In the genomic region with DNA sequence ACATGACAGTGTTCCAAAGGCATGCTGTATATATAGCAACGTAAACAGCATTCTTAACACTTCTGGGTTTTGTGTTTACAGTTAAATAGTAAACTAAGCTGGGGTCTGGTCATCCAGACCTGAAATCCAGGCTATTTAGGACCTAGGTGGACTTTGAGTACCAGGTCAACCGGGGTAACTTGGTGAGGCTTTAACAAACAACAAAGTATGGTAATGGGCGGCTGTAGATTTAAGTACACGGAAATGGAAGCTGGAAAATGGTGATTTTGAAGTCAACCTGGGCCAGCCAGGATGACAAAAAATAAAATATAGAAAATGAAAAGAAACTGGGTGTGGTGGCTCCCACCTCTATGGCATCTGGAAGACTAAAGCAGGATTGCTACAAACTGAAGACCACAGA, we compare ENCODE assay signal across 8 mouse cellular contexts. TPM values are rescaled to one million over a fixed set of nuclear protein-coding genes. Genes with fewer than 3 reads are reported as not detected.
DNase-seq lines count a peak whose midpoint lies in the region; ATAC-seq lines count a peak whose summit lies in the region.

No protein-coding gene starts in this region.

- H3K27me3 ChIP-seq in heart, embryonic 15.5 days = no peaks in the 10 kb centered on the region
- H3K27me3 ChIP-seq in embryonic facial prominence, embryonic 11.5 days (ENCODE audit: control insufficient read depth, insufficient read depth, low read length) = no peaks in the 10 kb centered on the region
- no peaks in the 10 kb centered on the region for H3K27me3 ChIP-seq in kidney, embryonic 14.5 days (ENCODE audit: control insufficient read depth, insufficient read depth, low read length)
- H3K27me3 ChIP-seq in midbrain, embryonic 16.5 days (ENCODE audit: control insufficient read depth, insufficient read depth, low read depth, low read length) = no peaks in the 10 kb centered on the region

- H3K4me1 ChIP-seq in heart, embryonic 15.5 days (replicated peaks) = peaks cover 19% of the 10 kb centered on the region
- H3K4me1 ChIP-seq in embryonic facial prominence, embryonic 11.5 days (ENCODE audit: control insufficient read depth, insufficient read depth, low read length) = no peaks in the 10 kb centered on the region
- peaks cover 13% of the 10 kb centered on the region for H3K4me1 ChIP-seq in kidney, embryonic 14.5 days (ENCODE audit: control insufficient read depth, insufficient read depth, low read length)
- peaks cover 12% of the 10 kb centered on the region for H3K4me1 ChIP-seq in midbrain, embryonic 16.5 days (ENCODE audit: control insufficient read depth, insufficient read depth, low read length)

- intact Hi-C loops in heart, postnatal 14 days (cut with DNase I) = no loop called here

- H3K4me3 ChIP-seq in heart, embryonic 15.5 days = peak overlapping the region; percentile 69
- peak overlapping the region; percentile 82; the same call in 1 of the 2 replicates for H3K4me3 ChIP-seq in embryonic facial prominence, embryonic 11.5 days (ENCODE audit: low read depth, low read length)
- peak overlapping the region; percentile 91 for H3K4me3 ChIP-seq in kidney, embryonic 14.5 days (ENCODE audit: low read length)
- peak overlapping the region; percentile 94 for H3K4me3 ChIP-seq in midbrain, embryonic 16.5 days (ENCODE audit: low read depth, low read length)

- peak overlapping the region; percentile 82 for H3K4me2 ChIP-seq in heart, embryonic 15.5 days
- H3K4me2 ChIP-seq in embryonic facial prominence, embryonic 11.5 days (ENCODE audit: low read depth, low read length) = peak overlapping the region; percentile 38
- peak overlapping the region; percentile 46 for H3K4me2 ChIP-seq in kidney, embryonic 14.5 days (replicated peaks; ENCODE audit: low read depth, low read length)
- H3K4me2 ChIP-seq in midbrain, embryonic 16.5 days (ENCODE audit: low read length) = peak overlapping the region; percentile 86

- DNase-seq in heart, postnatal 14 days = no peak
- DNase-seq in embryonic facial prominence, embryonic 11.5 days (ENCODE audit: low spot score) = no peak
- no peak for DNase-seq in adrenal gland, adult 2 months
- no peak for DNase-seq in retina, postnatal 1 day
- DNase-seq in MN1 (ENCODE audit: low spot score) = no peak

- ATAC-seq in heart, embryonic 15.5 days (replicated peaks; ENCODE audit: insufficient number of reproducible peaks, insufficient read depth, low FRiP score, low read depth) = no peak
- ATAC-seq in embryonic facial prominence, embryonic 11.5 days (replicated peaks; ENCODE audit: insufficient number of reproducible peaks, low FRiP score, low TSS enrichment, low read depth) = no peak
- no peak for ATAC-seq in kidney, embryonic 14.5 days (ENCODE audit: low FRiP score, low TSS enrichment)
- ATAC-seq in midbrain, embryonic 16.5 days = no peak

- H3K9ac ChIP-seq in heart, embryonic 15.5 days = peak overlapping the region; percentile 9; the same call in 1 of the 2 replicates
- no peak overlapping the region for H3K9ac ChIP-seq in embryonic facial prominence, embryonic 11.5 days (replicated peaks; ENCODE audit: low read length)
- H3K9ac ChIP-seq in kidney, embryonic 14.5 days (ENCODE audit: low read depth, low read length) = peak overlapping the region; percentile 31; the same call in 1 of the 2 replicates
- peak overlapping the region; percentile 86; the same call in 1 of the 2 replicates for H3K9ac ChIP-seq in midbrain, embryonic 16.5 days (ENCODE audit: low read depth, low read length)

- 90% methylated on average over 4 of the region's 4 CpGs for WGBS in heart, embryonic 15.5 days
- WGBS in embryonic facial prominence, embryonic 11.5 days = 89% methylated on average over 4 of the region's 4 CpGs
- 83% methylated on average over 4 of the region's 4 CpGs for WGBS in kidney, embryonic 14.5 days
- WGBS in midbrain, embryonic 16.5 days = 87% methylated on average over 4 of the region's 4 CpGs

- H3K27ac ChIP-seq in heart, embryonic 15.5 days = peak overlapping the region; percentile 61
- H3K27ac ChIP-seq in embryonic facial prominence, embryonic 11.5 days (replicated peaks; ENCODE audit: low read depth, low read length) = no peak overlapping the region
- peak overlapping the region; percentile 74; the same call in 1 of the 2 replicates for H3K27ac ChIP-seq in kidney, embryonic 14.5 days (ENCODE audit: low read depth, low read length)
- H3K27ac ChIP-seq in midbrain, embryonic 16.5 days (ENCODE audit: low read length) = peak overlapping the region; percentile 74

- no peaks in the 10 kb centered on the region for H3K9me3 ChIP-seq in heart, embryonic 15.5 days (replicated peaks)
- no peaks in the 10 kb centered on the region for H3K9me3 ChIP-seq in embryonic facial prominence, embryonic 11.5 days (replicated peaks; ENCODE audit: control insufficient read depth, low read length)
- H3K9me3 ChIP-seq in kidney, embryonic 14.5 days (ENCODE audit: control insufficient read depth, low read length) = no peaks in the 10 kb centered on the region
- H3K9me3 ChIP-seq in midbrain, embryonic 16.5 days (replicated peaks; ENCODE audit: control insufficient read depth, low read length, poor library complexity, severe bottlenecking) = no peaks in the 10 kb centered on the region

- H3K36me3 ChIP-seq in heart, embryonic 15.5 days = peaks cover 9% of the 10 kb centered on the region
- no peaks in the 10 kb centered on the region; the same call in 1 of the 2 replicates for H3K36me3 ChIP-seq in embryonic facial prominence, embryonic 11.5 days (replicated peaks; ENCODE audit: control insufficient read depth, insufficient read depth, low read depth, low read length)
- peaks cover 21% of the 10 kb centered on the region for H3K36me3 ChIP-seq in kidney, embryonic 14.5 days (ENCODE audit: control insufficient read depth, insufficient read depth, low read length)
- H3K36me3 ChIP-seq in midbrain, embryonic 16.5 days (ENCODE audit: control insufficient read depth, insufficient read depth, low read length) = 0 out of 2 replicates have a peak, but pooled peaks cover 7% of the 10 kb centered on the region

RNA-seq across cellular contexts. Expression of a gene that starts 0.6 kb away (rescaled TPM):
- 0.30 and 0.38 TPM in 2 replicates for polyA plus RNA-seq in heart, embryonic 15.5 days (2015; fragmentation: Nextera tagmentation; extraction: Ambion mirVana)
- total RNA-seq in heart, postnatal 14 days (2021) = under 1 TPM; 0.66 to 0.67 TPM
- 0.89 and 1.00 TPM in 2 replicates for polyA plus RNA-seq in embryonic facial prominence, embryonic 11.5 days (2014; fragmentation: Nextera tagmentation; extraction: Ambion mirVana)
- 0.69 and 0.89 TPM in 2 replicates for polyA plus RNA-seq in kidney, embryonic 14.5 days (2014; fragmentation: Nextera tagmentation; extraction: Ambion mirVana)
- 0.79 and 0.93 TPM in 2 replicates for polyA plus RNA-seq in midbrain, embryonic 16.5 days (2015; fragmentation: Nextera tagmentation; extraction: Ambion mirVana)
- total RNA-seq in adrenal gland, adult 2 months (2021) = under 1 TPM; 0.69 to 0.81 TPM
- polyA plus RNA-seq in adrenal gland, adult 2 months (2012; rRNA removed) = 0.12 and 0.15 TPM in 2 replicates

RNA-seq across cellular contexts. Expression of a gene that starts 21.8 kb away (rescaled TPM):
- polyA plus RNA-seq in heart, embryonic 15.5 days (2015; fragmentation: Nextera tagmentation; extraction: Ambion mirVana) = 0.57 and 0.63 TPM in 2 replicates
- 1 to 10 TPM in 1 of 2 experiments, under 1 TPM in 1; 0.84 to 1.5 TPM for total RNA-seq in heart, postnatal 14 days (2021)
- polyA plus RNA-seq in embryonic facial prominence, embryonic 11.5 days (2014; fragmentation: Nextera tagmentation; extraction: Ambion mirVana) = 0.52 and 0.81 TPM in 2 replicates
- 0.24 and 0.50 TPM in 2 replicates for polyA plus RNA-seq in kidney, embryonic 14.5 days (2014; fragmentation: Nextera tagmentation; extraction: Ambion mirVana)
- 10.9 and 11.6 TPM in 2 replicates for polyA plus RNA-seq in midbrain, embryonic 16.5 days (2015; fragmentation: Nextera tagmentation; extraction: Ambion mirVana)
- 10 to 100 TPM in 1 of 2 experiments, 1 to 10 TPM in 1; 5.6 to 14.7 TPM for total RNA-seq in adrenal gland, adult 2 months (2021)
- 0.95 and 1.3 TPM in 2 replicates for polyA plus RNA-seq in adrenal gland, adult 2 months (2012; rRNA removed)
